Mouse (Mus musculus) cerebellum, adult (tissue): ENCODE results near the gene Sucla2.
"Not testable (repeated sequence)": the region's sequence is repeated elsewhere in the genome, so short reads cannot be mapped to it uniquely, and the experiment has no call there.

Source experiments
- ATAC-seq: cut with Nextera tagmentation; 2 replicates; pipeline ENCODE4 v1.9.2; 2017; ENCODE audit warnings: mild to moderate bottlenecking, moderate library complexity, mixed read lengths; ENCODE audit not compliant: insufficient number of reproducible peaks, low FRiP score, low TSS enrichment

Gene Sucla2

DNA sequence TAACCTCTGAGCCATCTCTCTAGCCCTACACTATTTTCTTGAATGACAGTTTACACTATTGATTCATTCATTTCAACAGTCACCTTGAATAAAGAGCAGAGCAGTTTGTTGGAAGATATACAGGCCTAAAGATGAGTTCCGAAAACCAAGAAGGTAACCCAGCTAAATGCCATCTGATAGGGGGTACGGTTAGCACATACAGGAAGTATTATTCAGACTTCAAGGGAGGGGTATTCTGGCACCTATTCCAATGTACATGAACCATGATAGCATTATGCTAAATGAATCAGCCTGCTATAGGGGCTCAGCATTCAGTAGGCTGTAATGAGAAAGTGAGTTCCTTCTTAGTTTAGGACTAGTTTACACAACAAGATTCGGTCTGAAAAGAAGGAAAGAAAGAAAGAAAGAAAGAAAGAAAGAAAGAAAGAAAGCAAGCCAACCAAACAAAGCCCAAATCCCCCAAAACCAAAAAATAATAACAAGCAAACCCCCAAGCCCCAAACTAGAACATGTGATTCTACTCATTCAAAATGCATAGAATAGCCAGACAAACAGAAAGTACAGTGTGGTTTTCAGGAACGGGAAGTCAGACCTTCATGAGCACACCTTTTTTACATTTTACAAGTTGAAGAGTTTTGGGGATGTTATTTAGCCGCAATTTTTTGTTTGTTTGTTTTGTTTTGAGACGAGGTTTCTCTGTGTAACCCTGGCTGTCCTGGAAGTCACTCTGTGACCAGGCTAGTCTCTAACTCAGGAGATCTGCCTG, 16.3 kb upstream of the Sucla2 start:
- ATAC-seq = no peak

GRCm38 (mm10) chr14:73509765-73510423, 15.2 kb upstream of the Sucla2 start, which contains the start of gene Med4:
TSS of gene Med4 (plus strand) at chr14:73510025.
- peak; percentile 93 for ATAC-seq

GRCm38 (mm10) chr14:73524136-73524535, 983 bp upstream of the Sucla2 start:
- no peak for ATAC-seq

- not testable (repeated sequence) for ATAC-seq
Measured at GRCm38 (mm10) chr14:73528661-73529060, 3.5 kb downstream of the Sucla2 start.

GRCm38 (mm10) chr14:73533755-73534465, 8.8 kb downstream of the Sucla2 start:
- ATAC-seq = no peak

- no peak for ATAC-seq
Measured at GRCm38 (mm10) chr14:73535641-73536040, 10.5 kb downstream of the Sucla2 start.

- no peak for ATAC-seq
Measured at GRCm38 (mm10) chr14:73543781-73544180, 18.7 kb downstream of the Sucla2 start.

DNA sequence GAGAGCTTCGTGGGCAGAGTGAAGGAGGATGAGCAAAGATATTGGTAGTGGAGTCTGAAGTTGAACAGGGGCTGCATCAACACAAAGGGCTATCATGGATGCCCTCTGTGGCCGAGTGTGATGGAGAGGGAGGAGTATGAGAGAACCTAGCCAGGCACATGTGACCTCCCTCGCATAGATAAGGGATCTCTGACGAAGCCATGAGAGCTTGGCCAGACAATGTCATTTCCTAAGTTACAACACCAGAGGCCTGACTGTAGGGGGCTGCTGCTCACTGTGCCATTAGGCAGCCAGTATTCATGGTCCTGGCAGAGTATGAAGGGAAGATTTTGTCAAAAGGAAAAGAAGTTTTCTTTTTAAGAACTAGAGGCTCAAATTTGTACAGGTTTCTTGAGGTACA, 21.9 kb downstream of the Sucla2 start:
- no peak for ATAC-seq

GRCm38 (mm10) chr14:73548051-73548450, 22.9 kb downstream of the Sucla2 start, which contains the start of gene Nudt15:
TSS of gene Nudt15 (minus strand) at chr14:73548242.
- ATAC-seq = no peak

- ATAC-seq = no peak
Measured at GRCm38 (mm10) chr14:73550291-73550690, 25.2 kb downstream of the Sucla2 start.

GRCm38 (mm10) chr14:73550732-73551131, 25.6 kb downstream of the Sucla2 start:
- ATAC-seq = no peak

DNA sequence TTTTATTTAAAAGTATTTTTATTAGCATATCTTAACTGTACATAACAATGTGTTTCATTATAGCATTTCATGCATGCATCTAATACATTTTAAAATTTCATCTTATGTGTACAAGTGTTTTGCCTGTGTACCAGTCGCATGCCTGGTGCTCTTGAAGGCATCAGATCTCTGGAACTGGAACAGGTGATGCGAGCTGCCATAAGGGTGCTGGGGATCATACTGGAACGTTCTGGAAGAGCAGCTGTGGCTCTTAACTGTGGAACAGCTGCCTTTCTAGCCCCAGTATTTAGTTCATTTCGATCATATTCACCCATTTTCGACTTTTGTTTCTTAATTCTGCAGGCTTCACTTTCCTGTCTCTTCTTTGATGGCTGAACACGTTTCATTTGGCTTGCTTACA, 26.0 kb downstream of the Sucla2 start:
- ATAC-seq = no peak

DNA sequence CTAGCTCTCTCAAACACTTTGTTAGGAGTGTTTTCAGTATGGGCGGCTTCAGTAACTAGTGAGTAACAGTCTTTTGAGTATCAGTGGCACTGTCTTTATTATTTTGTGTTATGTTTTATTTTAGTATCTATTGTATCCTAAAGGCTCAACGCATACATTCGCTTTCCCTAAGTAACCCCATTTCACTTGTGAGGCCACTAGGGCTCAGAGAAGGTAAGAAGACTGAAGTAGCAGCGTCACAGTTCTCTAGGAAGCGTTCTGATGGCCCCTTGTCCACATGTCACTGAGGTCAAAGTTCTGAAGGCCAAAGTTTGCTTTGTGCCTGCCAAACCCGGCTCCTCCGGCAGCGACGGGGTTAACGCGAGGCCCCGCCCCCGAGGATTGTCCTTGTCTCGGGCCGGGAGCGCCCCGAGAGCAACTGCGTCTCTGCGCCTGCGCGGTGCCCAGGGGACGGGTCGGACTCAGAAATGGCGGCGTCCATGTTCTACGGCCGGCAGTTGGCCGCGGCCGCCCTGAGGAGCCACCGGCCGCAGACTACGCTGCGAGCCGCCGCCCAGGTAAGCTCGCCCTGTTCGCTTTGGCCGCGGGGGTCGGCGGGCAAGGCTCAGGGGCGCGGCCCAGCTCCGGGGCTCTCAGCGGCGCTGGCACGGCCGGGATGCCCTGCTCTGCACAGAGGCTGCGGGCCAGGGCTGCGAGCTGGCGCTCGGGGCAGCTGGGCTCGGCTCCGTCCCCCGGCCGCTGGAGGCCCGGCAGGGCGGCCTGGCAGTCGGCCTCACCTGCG, 27.4 kb downstream of the Sucla2 start:
- peak; percentile 96 for ATAC-seq

DNA sequence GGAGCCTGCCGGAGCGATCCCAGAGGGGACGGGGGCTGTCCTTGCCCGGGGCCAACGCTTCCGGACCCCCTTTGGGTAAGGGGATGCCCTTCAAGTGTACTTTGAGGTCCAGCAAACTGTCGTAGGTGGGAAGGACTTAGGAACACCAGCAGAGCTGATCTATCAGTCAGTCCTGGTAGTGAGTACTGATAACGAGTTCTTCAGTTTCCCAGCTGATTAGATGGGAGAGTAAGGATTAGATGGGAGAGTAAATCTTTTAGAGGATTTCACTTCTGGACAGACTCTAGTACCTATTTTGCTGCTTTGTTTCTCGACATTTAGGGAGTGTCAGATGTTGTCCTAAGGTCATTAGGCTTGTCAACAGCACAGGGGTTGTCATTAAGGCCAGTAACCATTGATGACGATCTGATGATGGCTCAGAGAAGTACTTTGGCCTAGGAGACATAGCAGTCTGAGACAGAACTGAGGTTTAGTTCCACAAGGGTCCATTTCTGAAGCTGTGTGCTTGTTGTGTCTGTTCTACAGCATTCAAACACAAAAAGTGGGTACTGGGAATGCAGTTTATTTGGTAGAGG, 28.1 kb downstream of the Sucla2 start:
- no peak for ATAC-seq

- ATAC-seq = not testable (repeated sequence)
Measured at GRCm38 (mm10) chr14:73569831-73570230, 44.7 kb downstream of the Sucla2 start.

DNA sequence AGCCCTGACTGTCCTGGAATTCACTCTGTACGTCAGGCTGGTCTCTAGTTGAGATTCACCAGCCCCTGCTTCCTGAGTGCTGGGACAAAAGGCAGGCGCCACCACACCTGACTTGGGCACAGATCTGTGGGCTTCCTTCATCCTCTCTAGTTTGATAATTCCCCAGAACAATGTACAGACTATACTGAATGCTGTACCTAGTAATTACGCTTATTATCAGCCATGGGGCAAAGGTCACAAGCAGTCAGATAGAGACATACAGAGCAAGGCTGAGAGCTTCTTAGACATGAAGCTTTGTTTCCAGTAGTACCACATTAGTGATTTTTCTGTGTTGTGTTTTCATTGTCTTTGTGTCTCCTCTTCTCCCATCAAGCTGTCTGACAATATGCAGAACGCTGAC, 46.0 kb downstream of the Sucla2 start:
- ATAC-seq = no peak

- no peak for ATAC-seq
Measured at GRCm38 (mm10) chr14:73574053-73574452, 48.9 kb downstream of the Sucla2 start.

DNA sequence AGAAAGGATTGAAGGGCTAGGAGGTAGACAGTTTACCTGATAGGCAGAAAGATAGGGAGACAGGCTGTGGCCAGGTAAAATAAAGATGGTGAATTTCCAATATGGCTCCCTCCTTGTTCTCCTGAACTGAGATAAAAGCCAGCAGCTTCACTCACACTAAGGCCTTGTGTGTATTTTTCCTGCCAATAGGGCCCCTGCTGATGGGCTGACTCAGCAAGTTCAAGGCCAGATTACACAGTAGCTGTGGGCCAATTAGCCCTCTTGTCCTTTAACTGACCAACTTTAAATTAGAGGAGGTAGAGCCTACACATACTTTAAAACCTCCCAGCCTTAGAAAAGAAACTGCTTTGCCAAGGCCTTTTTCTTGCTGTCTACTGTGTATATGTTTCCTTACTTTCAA, 51.2 kb downstream of the Sucla2 start:
- ATAC-seq = no peak

DNA sequence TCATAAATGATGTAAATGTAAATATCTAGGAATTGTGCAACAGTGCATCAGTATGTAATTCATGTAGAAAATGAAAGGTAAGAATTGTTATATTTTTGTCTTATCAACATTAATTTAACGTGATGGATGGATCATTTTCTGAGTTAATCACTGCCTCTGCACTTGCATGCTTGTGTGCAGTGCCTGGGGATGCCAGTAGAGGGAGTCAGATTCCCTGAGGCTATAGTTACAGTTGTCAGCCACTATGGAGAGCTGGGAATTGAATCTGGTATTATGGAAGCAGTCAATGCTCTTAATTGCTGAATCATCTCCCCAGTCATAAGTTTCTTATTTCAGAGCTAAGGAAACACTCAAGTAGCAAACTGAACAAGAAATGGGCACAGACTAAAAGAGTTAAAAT, 63.0 kb downstream of the Sucla2 start:
- no peak for ATAC-seq

- no peak for ATAC-seq
Measured at GRCm38 (mm10) chr14:73592166-73592565, 67.0 kb downstream of the Sucla2 start.
